Mouse (Mus musculus) heart, embryonic 14.5 days (tissue): Measurements from ENCODE around the gene Nfe2. TPM values are rescaled to one million over a fixed set of nuclear protein-coding genes. Genes with fewer than 3 reads are reported as not detected.
"Not testable (repeated sequence)": the region's sequence is repeated elsewhere in the genome, so short reads cannot be mapped to it uniquely, and the experiment has no call there.

Experiments used
- ATAC-seq: fragments of 200-750 bp; cut with Nextera tagmentation; 2 replicates; pipeline ENCODE4 v1.8.0; 2017; ENCODE audit warnings: low read depth, moderate TSS enrichment; ENCODE audit not compliant: insufficient number of reproducible peaks, insufficient read depth, low FRiP score
- H3K27ac ChIP-seq, 2 experiments: fragments of 200-500 bp in 1 of 2; fragments of 300-500 bp in 1 of 2; sonication (generic) in 1 of 2; replicated peaks in 1 of 2; 2 replicates each; pipeline ENCODE4 v1.5.1; 2012 to 2014; ENCODE audit warnings: low read depth in 2 of 2, low read length in 2 of 2, control low read depth in 1 of 2, mild to moderate bottlenecking in 1 of 2, mixed read lengths in 1 of 2; ENCODE audit not compliant: control insufficient read depth in 1 of 2, insufficient read depth in 1 of 2
- H3K27me3 ChIP-seq: fragments of 300-500 bp; sonication (generic); 2 replicates; pipeline ENCODE4 v1.6.1; 2014; ENCODE audit warnings: mild to moderate bottlenecking, low read length, control low read depth; ENCODE audit not compliant: control insufficient read depth, insufficient read depth
- H3K36me3 ChIP-seq: fragments of 300-500 bp; sonication (generic); 2 replicates; pipeline ENCODE4 v1.6.1; 2014; ENCODE audit warnings: mild to moderate bottlenecking, control low read depth, low read length, mixed read lengths; ENCODE audit not compliant: control insufficient read depth, insufficient read depth
- H3K4me1 ChIP-seq, 2 experiments: fragments of 200-500 bp in 1 of 2; fragments of 300-500 bp in 1 of 2; sonication (generic) in 1 of 2; 2 replicates each; pipeline ENCODE4 v1.6.1; 2012 to 2014; ENCODE audit warnings: low read length in 2 of 2, control low read depth in 1 of 2, mixed read lengths in 1 of 2; ENCODE audit not compliant: control insufficient read depth in 2 of 2, insufficient read depth in 2 of 2
- H3K4me2 ChIP-seq: fragments of 300-500 bp; sonication (generic); 2 replicates; pipeline ENCODE4 v1.6.1; 2014; ENCODE audit warnings: mild to moderate bottlenecking, low read length
- H3K4me3 ChIP-seq, 2 experiments: fragments of 200-500 bp in 1 of 2; fragments of 300-500 bp in 1 of 2; sonication (generic) in 1 of 2; 2 replicates each; pipeline ENCODE4 v1.5.1; 2012 to 2014; ENCODE audit warnings: low read length in 2 of 2, mild to moderate bottlenecking in 2 of 2, control low read depth in 1 of 2, low read depth in 1 of 2, moderate library complexity in 1 of 2; ENCODE audit not compliant: control insufficient read depth in 1 of 2, insufficient read depth in 1 of 2
- H3K9ac ChIP-seq: fragments of 300-500 bp; sonication (generic); 2 replicates; pipeline ENCODE4 v1.6.1; 2014; ENCODE audit warnings: mild to moderate bottlenecking, low read length
- H3K9me3 ChIP-seq: fragments of 300-500 bp; sonication (generic); 2 replicates; pipeline ENCODE4 v1.6.1; 2016; ENCODE audit warnings: low read length, control low read depth; ENCODE audit not compliant: control insufficient read depth
- WGBS: fragments of 180-500 bp; shearing (Covaris S2); extraction: QIAGEN DNeasy Blood & Tissue Kit; methylation state at CpG from one replicate; pipeline ENCODE4 v1.1.7; 2014; 5-methylcytosine and 5-hydroxymethylcytosine counted together
- polyA plus RNA-seq: library from polyadenylated mRNA; unstranded; fragments of >200 nt; fragmentation: Nextera tagmentation; extraction: Ambion mirVana; gene quantifications from 2 replicates; pipeline ENCODE4 v1.2.1, GENCODE M21; 2014

Nfe2 gene
- polyA plus RNA-seq, 1 experiment from 2014 or later, result 2.2 TPM

DNA sequence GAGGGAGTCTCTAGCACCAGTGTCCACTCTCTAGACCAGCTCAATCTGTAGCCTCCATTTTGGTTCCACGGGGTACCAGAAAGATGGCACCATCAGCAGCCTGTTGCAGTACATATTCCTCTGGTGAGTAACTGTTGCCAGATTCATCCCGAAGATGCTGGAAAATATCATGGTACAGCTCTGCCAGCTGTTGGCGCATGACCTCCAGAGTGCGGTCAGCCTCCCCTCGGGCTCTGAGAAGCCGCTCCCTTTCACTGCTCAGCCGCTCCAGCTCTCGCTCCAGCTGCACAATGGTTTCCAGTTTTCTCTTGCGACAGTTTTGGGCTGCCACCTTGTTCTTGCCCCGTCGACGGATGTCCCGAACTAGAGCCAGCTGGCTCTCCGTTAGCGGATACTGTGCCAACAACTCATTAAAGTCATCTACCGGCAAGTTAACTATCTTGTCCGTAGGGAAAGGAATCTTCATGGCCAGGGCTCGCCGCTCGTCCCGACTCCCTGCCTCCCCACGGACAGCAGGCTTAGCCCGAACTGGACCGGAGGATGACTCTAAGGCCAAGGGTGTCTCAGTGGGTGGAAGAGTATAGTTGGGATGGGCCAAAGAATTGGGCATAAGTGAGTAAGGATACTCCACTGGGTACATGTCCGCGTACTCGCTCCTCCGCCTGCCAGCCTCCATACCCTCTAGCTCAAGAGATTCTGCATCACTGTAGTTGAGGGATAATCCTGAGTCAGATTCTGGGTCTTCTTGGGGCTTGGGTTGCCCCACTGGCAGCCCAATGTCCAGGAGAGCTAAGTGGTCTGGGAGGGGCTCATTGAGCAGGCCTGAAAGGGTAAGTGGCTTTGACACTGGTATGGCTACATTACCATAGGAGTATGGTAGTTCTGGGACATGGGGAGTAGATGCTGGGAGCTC, 9.5 kb downstream of the Nfe2 start:
- no peaks in the 10 kb centered on the region for H3K9me3 ChIP-seq
- WGBS, result 81% methylated on average over 28 of the region's 28 CpGs
- H3K4me2 ChIP-seq, result no peak overlapping the region
- no peak overlapping the region for H3K4me3 ChIP-seq
- no peak overlapping the region for H3K9ac ChIP-seq
- no peak for ATAC-seq
- H3K36me3 ChIP-seq, result peaks cover 52% of the 10 kb centered on the region
- H3K27ac ChIP-seq, result no peak overlapping the region
- H3K27me3 ChIP-seq, result no peaks in the 10 kb centered on the region
- H3K4me1 ChIP-seq, result peaks cover 0 to 9% of the 10 kb centered on the region in 2 experiments; a peak in 2 of 4 replicates

DNA sequence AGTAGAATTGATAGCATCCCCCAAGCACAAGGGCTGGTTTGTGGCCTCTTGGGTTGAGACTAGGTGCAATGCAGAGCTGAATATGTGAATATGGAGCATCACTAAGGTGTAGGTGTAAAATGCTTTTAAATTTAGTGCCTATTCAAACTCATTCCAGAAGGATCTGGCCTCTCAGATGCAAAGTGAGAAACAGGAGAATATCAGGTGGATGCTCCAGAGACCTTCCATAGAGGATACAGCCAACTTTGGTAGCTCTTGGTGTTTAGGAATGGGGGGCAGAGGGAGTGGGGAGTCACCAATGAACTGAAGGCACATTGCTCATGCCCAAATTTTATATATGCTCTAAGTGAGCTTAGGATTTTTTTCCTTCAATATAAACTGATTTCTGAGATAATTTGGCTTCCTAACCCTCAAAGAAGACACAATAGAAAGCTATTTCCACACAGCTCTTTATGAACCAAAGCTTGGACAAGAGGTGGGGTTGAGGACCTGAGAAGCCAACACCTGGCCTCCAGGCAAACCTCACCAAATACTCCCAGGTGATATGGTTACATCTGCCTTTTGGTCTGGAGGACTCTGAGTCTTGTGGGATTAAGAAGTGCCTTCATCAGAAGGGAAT, 10.3 kb downstream of the Nfe2 start:
- no peaks in the 10 kb centered on the region for H3K9me3 ChIP-seq
- no peak overlapping the region for H3K4me2 ChIP-seq
- no peak overlapping the region for H3K9ac ChIP-seq
- no peaks in the 10 kb centered on the region for H3K27me3 ChIP-seq
- peaks cover 2 to 16% of the 10 kb centered on the region in 2 experiments for H3K4me1 ChIP-seq
- H3K36me3 ChIP-seq, result peaks cover 59% of the 10 kb centered on the region
- H3K27ac ChIP-seq, result no peak overlapping the region; a peak in 1 of 4 replicates
- no peak overlapping the region for H3K4me3 ChIP-seq
- no peak for ATAC-seq

DNA sequence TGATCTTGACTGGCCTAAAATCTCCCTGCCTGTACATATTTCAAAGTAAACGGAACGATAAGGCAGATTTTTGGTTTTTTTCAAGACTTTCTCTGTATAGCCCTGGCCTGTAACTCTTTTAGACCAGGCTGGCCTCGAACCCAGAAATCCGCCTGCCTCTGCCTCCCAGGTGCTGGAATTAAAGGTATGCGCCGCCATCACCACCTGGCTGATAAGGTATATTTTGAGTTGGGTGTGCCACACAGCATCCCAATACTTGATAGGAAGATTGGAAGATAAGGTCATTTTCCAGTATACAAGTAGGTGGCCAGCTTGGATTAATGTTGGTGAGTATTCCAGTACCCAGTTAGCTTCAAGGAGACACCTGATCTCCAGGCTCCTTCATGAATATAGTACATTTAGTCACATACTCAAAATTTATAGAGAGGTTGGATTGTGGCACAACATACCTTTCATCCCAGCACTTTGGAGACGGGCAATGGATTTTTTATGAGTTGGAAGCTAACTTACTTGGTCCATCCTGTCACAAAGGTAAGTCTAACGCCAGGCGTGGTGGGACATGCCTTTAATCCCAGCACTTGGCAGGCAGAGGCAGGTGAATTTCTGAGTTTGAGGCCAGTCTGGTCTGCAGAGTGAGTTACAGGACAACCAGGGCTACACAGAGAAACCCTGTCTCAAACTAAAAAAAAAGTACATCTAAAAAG, 11.0 kb downstream of the Nfe2 start:
- H3K4me3 ChIP-seq, result no peak overlapping the region
- no peak for ATAC-seq
- no peaks in the 10 kb centered on the region for H3K27me3 ChIP-seq
- no peaks in the 10 kb centered on the region for H3K9me3 ChIP-seq
- peaks cover 5 to 23% of the 10 kb centered on the region in 2 experiments for H3K4me1 ChIP-seq
- H3K27ac ChIP-seq, result no peak overlapping the region; a peak in 1 of 4 replicates
- no peak overlapping the region for H3K4me2 ChIP-seq
- WGBS, result 89% methylated on average over 9 of the region's 9 CpGs
- H3K9ac ChIP-seq, result no peak overlapping the region
- peaks cover 66% of the 10 kb centered on the region for H3K36me3 ChIP-seq

DNA sequence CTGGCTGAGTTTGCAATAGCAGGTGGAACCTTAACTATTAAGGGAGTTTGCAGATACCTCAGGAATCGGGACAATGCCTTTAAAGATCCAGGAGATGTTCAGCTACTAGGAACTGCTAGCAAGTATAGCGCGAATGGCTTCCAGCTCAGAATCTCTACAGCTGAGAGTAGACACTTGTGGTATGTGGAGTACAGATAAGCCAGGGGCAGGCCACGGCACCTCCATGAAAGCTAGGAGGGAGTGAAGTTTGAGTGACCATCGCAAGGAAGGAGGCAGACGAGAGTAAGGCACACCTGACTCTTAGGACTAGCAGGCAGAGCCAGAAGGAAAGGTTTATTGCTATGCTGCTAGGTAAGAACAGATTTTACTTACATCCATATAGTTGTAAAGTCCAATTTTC, 12.6 kb downstream of the Nfe2 start:
- WGBS, result 30% methylated on average over 6 of the region's 6 CpGs
- no peaks in the 10 kb centered on the region for H3K9me3 ChIP-seq
- H3K4me2 ChIP-seq, result no peak overlapping the region
- H3K4me1 ChIP-seq, result peaks cover 6 to 27% of the 10 kb centered on the region in 2 experiments
- H3K4me3 ChIP-seq, result no peak overlapping the region
- H3K27me3 ChIP-seq, result no peaks in the 10 kb centered on the region
- ATAC-seq, result no peak
- no peak overlapping the region for H3K27ac ChIP-seq
- no peak overlapping the region for H3K9ac ChIP-seq
- peaks cover 80% of the 10 kb centered on the region for H3K36me3 ChIP-seq

DNA sequence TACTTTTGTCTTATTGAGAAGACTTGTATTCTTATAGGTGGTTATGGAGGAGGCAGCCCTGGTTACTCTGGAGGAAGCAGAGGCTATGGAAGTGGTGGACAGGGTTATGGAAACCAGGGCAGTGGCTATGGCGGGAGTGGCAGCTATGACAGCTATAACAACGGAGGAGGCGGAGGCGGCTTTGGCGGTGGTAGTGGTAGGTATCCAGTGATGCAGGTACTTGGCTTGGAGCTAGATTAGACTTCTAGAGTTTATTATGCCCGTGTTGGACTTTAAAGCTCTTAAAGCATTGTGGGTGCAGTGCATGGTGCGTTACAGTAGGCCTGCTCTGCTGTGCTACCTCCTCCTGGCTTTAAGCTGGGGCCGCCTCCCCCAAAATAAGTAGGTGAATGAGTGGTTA, 15.3 kb downstream of the Nfe2 start:
- peak overlapping the region in 1 of 2 experiments; percentile 80; a peak in 2 of 4 replicates for H3K4me3 ChIP-seq
- no peak for ATAC-seq
- peak overlapping the region; percentile 64 for H3K9ac ChIP-seq
- 66% methylated on average over 8 of the region's 8 CpGs for WGBS
- peak overlapping the region in 1 of 2 experiments; percentile 9; a peak in 1 of 4 replicates for H3K27ac ChIP-seq
- peak overlapping the region; percentile 86 for H3K4me2 ChIP-seq
- peaks cover 66% of the 10 kb centered on the region for H3K36me3 ChIP-seq
- H3K27me3 ChIP-seq, result no peaks in the 10 kb centered on the region
- H3K9me3 ChIP-seq, result no peaks in the 10 kb centered on the region
- peaks cover 6 to 36% of the 10 kb centered on the region in 2 experiments for H3K4me1 ChIP-seq

DNA sequence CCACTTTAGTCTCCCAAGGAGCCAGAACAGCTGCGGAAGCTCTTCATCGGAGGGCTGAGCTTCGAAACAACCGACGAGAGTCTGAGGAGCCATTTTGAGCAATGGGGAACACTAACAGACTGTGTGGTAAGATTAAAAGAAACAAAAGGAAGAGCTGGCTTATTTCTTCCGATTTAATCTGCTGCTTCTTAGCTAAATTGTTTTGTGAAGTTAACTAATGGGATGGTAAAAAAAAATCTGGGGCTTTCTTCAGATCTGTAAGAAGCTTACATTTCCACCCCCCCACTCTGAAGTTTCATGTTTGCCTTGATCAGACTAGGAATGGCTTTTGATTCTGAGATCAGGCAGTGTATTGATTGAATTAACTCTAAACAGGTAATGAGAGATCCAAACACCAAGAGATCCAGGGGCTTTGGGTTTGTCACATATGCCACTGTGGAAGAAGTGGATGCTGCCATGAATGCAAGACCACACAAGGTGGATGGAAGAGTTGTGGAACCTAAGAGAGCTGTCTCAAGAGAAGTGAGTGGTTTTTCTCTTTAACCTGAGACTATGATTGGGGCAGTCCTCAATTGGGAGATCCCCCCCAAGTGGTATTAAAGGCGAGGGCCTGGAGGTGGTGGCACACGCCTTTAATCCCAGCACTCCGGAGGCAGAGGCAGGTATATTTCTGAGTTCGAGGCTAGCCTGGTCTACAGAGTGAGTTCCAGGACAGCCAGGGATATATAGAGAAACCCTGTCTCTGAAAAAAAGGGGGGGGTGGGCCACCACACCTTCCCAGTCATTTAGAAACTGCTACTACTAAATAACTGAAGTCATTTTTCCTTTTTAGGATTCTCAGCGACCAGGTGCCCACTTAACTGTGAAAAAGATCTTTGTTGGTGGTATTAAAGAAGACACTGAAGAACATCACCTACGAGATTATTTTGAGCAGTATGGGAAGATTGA, 16.9 kb downstream of the Nfe2 start:
- peak overlapping the region; percentile 94 for H3K9ac ChIP-seq
- H3K27ac ChIP-seq, result peak overlapping the region; percentile 95 to 99
- peaks cover 6 to 41% of the 10 kb centered on the region in 2 experiments for H3K4me1 ChIP-seq
- H3K4me2 ChIP-seq, result peak overlapping the region; percentile 86
- ATAC-seq, H3K9me3 ChIP-seq, H3K27me3 ChIP-seq: not testable (repeated sequence)
- WGBS, result 9% methylated on average over 12 of the region's 12 CpGs
- peaks cover 50% of the 10 kb centered on the region for H3K36me3 ChIP-seq
- H3K4me3 ChIP-seq, result peak overlapping the region; percentile 80
